Mouse (Mus musculus): Measurements from ENCODE around the gene Prpf4.

Prpf4 gene

GRCm38 (mm10) chr4:62437256-62437778, 28.7 kb downstream of the Prpf4 start:
- DNase-seq (ENCODE audit: low read depth, low spot score) = peak; percentile 15

- no peak for DNase-seq (ENCODE audit: low read depth, low spot score)
Observed at GRCm38 (mm10) chr4:62437871-62438270, 29.3 kb downstream of the Prpf4 start.

- no peak for DNase-seq (ENCODE audit: low read depth, low spot score)
Observed at GRCm38 (mm10) chr4:62439793-62440192, 31.2 kb downstream of the Prpf4 start.

GRCm38 (mm10) chr4:62440544-62440943, 31.9 kb downstream of the Prpf4 start:
- DNase-seq (ENCODE audit: low read depth, low spot score) = no peak

GRCm38 (mm10) chr4:62440986-62441385, 32.4 kb downstream of the Prpf4 start:
- DNase-seq (ENCODE audit: low read depth, low spot score) = peak; percentile 88

- DNase-seq (ENCODE audit: low read depth, low spot score) = peak; percentile 57
Observed at GRCm38 (mm10) chr4:62454995-62455394, 46.4 kb downstream of the Prpf4 start.

- peak; percentile 18 for DNase-seq (ENCODE audit: low read depth, low spot score)
Observed at GRCm38 (mm10) chr4:62459081-62459480, 50.5 kb downstream of the Prpf4 start.

- no peak for DNase-seq (ENCODE audit: low read depth, low spot score)
Observed at GRCm38 (mm10) chr4:62460348-62460747, 51.8 kb downstream of the Prpf4 start.

GRCm38 (mm10) chr4:62463124-62463523, 54.5 kb downstream of the Prpf4 start:
- no peak for DNase-seq (ENCODE audit: low read depth, low spot score)

GRCm38 (mm10) chr4:62468158-62468557, 59.6 kb downstream of the Prpf4 start:
- peak; percentile 22 for DNase-seq (ENCODE audit: low read depth, low spot score)

GRCm38 (mm10) chr4:62470598-62471051, 62.0 kb downstream of the Prpf4 start, which contains the start of gene Wdr31:
TSS of gene Wdr31 (minus strand) at chr4:62470896.
- peak; percentile 64 for DNase-seq (ENCODE audit: low read depth, low spot score)

- DNase-seq (ENCODE audit: low read depth, low spot score) = no peak
Observed at GRCm38 (mm10) chr4:62472071-62472470, 63.5 kb downstream of the Prpf4 start.

GRCm38 (mm10) chr4:62475131-62475530, 66.5 kb downstream of the Prpf4 start:
- no peak for DNase-seq (ENCODE audit: low read depth, low spot score)

- no peak for DNase-seq (ENCODE audit: low read depth, low spot score)
Observed at GRCm38 (mm10) chr4:62475793-62476192, 67.2 kb downstream of the Prpf4 start.

Data from 3T3-L1 (cell line).